Comparison of ENCODE assay signal across 8 mouse cellular contexts in the genomic region with DNA sequence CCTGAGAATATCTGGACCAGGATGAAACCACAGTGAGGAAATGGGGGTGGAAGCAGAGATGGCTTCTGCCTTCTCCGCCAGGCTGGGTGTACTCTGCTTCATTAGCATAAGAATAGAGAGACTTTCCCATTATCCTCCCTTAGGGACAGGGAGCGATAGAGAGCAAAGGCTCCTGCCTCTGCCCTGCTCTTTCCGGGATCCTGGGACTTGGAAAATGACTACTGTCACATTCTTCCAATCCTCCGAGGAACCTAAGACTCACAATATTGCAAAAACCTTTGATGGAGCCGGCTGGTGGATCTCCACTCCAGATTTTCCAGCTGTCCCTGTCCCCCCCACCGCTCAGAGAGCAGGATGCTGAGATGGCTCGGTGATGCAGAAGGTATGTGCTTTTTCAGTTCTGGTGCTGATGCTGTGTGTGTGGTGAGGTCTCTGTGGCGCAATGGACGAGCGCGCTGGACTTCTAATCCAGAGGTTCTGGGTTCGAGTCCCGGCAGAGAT. TPM values are rescaled to one million over a fixed set of nuclear protein-coding genes. Genes with fewer than 3 reads are reported as not detected.
DNase-seq lines count a peak whose midpoint lies in the region; ATAC-seq and TF ChIP-seq lines count a peak whose summit lies in the region.

No protein-coding gene starts in this region.

- ATAC-seq in midbrain, embryonic 13.5 days: peak; percentile 97
- ATAC-seq in megakaryocyte-erythroid progenitor cell, adult 5-6 weeks (replicated peaks; ENCODE audit: low FRiP score, low TSS enrichment, poor library complexity, severe bottlenecking): no peak
- no peak for ATAC-seq in erythroblast, adult 5-6 weeks (replicated peaks; ENCODE audit: low FRiP score, poor library complexity, severe bottlenecking)

- H3K4me2 ChIP-seq in midbrain, embryonic 13.5 days (replicated peaks): peak overlapping the region; percentile 46

- peak; percentile 99 for DNase-seq in brain, adult 2 months (ENCODE audit: low read depth, low spot score)
- peak; percentile 60 for DNase-seq in forebrain, embryonic 10.5 days (ENCODE audit: extremely low spot score, low spot score)
- peak; percentile 96 to 97 for DNase-seq in layer of hippocampus, adult 18-20 months (ENCODE audit: low spot score in 2 of 2)
- DNase-seq in thymus, adult 18-20 months: no peak

- peak overlapping the region; percentile 35 for H3K4me3 ChIP-seq in E14TG2a.4 (replicated peaks; ENCODE audit: low read length)
- peak overlapping the region; percentile 41 for H3K4me3 ChIP-seq in forebrain, embryonic 10.5 days
- H3K4me3 ChIP-seq in midbrain, embryonic 13.5 days (replicated peaks): peak overlapping the region; percentile 43

- WGBS in forebrain, embryonic 10.5 days: 3% methylated on average over 13 of the region's 13 CpGs
- 1% methylated on average over 13 of the region's 13 CpGs for WGBS in midbrain, embryonic 13.5 days

- no peaks in the 10 kb centered on the region for H3K9me3 ChIP-seq in E14TG2a.4 (ENCODE audit: low read length)
- H3K9me3 ChIP-seq in forebrain, embryonic 10.5 days: no peaks in the 10 kb centered on the region
- H3K9me3 ChIP-seq in midbrain, embryonic 13.5 days: no peaks in the 10 kb centered on the region

- no peak for TF ChIP-seq CTCF in E14TG2a.4 (conservative IDR thresholded peaks at IDR 0.05; ENCODE audit: low read length)

- H3K27me3 ChIP-seq in E14TG2a.4 (ENCODE audit: insufficient read depth, low read length): peaks cover 18% of the 10 kb centered on the region
- no peaks in the 10 kb centered on the region for H3K27me3 ChIP-seq in forebrain, embryonic 10.5 days (ENCODE audit: poor library complexity, severe bottlenecking)
- H3K27me3 ChIP-seq in midbrain, embryonic 13.5 days: no peaks in the 10 kb centered on the region

- no peaks in the 10 kb centered on the region for H3K36me3 ChIP-seq in E14TG2a.4 (ENCODE audit: insufficient read depth, low read length)
- H3K36me3 ChIP-seq in forebrain, embryonic 10.5 days (replicated peaks): no peaks in the 10 kb centered on the region
- H3K36me3 ChIP-seq in midbrain, embryonic 13.5 days: no peaks in the 10 kb centered on the region

- H3K4me1 ChIP-seq in E14TG2a.4 (replicated peaks; ENCODE audit: low read depth, low read length): peaks cover 10% of the 10 kb centered on the region
- H3K4me1 ChIP-seq in forebrain, embryonic 10.5 days: peaks cover 19% of the 10 kb centered on the region
- H3K4me1 ChIP-seq in midbrain, embryonic 13.5 days (replicated peaks): peaks cover 22% of the 10 kb centered on the region

- peak overlapping the region; percentile 55 for H3K9ac ChIP-seq in midbrain, embryonic 13.5 days (replicated peaks)

- peak overlapping the region; percentile 56; the same call in 1 of the 2 replicates for H3K27ac ChIP-seq in forebrain, embryonic 10.5 days
- peak overlapping the region; percentile 93 for H3K27ac ChIP-seq in midbrain, embryonic 13.5 days

RNA-seq across cellular contexts. Expression of a gene that starts 22.5 kb away (rescaled TPM):
- 1.6 and 1.9 TPM in 2 replicates for polyA plus RNA-seq in forebrain, embryonic 10.5 days (2016; fragmentation: Nextera tagmentation; extraction: Ambion mirVana)
- total RNA-seq in layer of hippocampus, adult 18-20 months (2021): 100 to 1,000 TPM; 357 to 369 TPM
- 44.1 and 49.5 TPM in 2 replicates for polyA plus RNA-seq in midbrain, embryonic 13.5 days (2015; fragmentation: Nextera tagmentation; extraction: Ambion mirVana)
- total RNA-seq in megakaryocyte-erythroid progenitor cell, adult 5-6 weeks (2014; fragmentation: Nextera tagmentation): not detected in 2 replicates
- not detected in 2 replicates for total RNA-seq in megakaryocyte-erythroid progenitor cell, adult 5-6 weeks (2017)
- total RNA-seq in erythroblast, adult 5-6 weeks (2015; ENCODE audit: low replicate concordance): 4.8 TPM in 1 of 2 replicates, not detected in the other
- total RNA-seq in erythroblast, adult 5-6 weeks (2017; ENCODE audit: low replicate concordance): 1.4 and 5.4 TPM in 2 replicates

RNA-seq across cellular contexts. Expression of a gene that starts 39.3 kb away (rescaled TPM):
- polyA plus RNA-seq in forebrain, embryonic 10.5 days (2016; fragmentation: Nextera tagmentation; extraction: Ambion mirVana): 4.8 and 6.4 TPM in 2 replicates
- 1 to 10 TPM; 3.1 to 3.3 TPM for total RNA-seq in layer of hippocampus, adult 18-20 months (2021)
- polyA plus RNA-seq in midbrain, embryonic 13.5 days (2015; fragmentation: Nextera tagmentation; extraction: Ambion mirVana): 2.6 and 3.3 TPM in 2 replicates
- total RNA-seq in megakaryocyte-erythroid progenitor cell, adult 5-6 weeks (2014; fragmentation: Nextera tagmentation): 18.1 and 20.7 TPM in 2 replicates
- 17.9 and 23.6 TPM in 2 replicates for total RNA-seq in megakaryocyte-erythroid progenitor cell, adult 5-6 weeks (2017)
- total RNA-seq in erythroblast, adult 5-6 weeks (2015; ENCODE audit: low replicate concordance): 20.5 and 27.7 TPM in 2 replicates
- total RNA-seq in erythroblast, adult 5-6 weeks (2017; ENCODE audit: low replicate concordance): 45.9 and 55.4 TPM in 2 replicates

RNA-seq across cellular contexts. Expression of a gene that starts 56.4 kb away (rescaled TPM):
- polyA plus RNA-seq in forebrain, embryonic 10.5 days (2016; fragmentation: Nextera tagmentation; extraction: Ambion mirVana): 0.95 and 1.1 TPM in 2 replicates
- 10 to 100 TPM; 55.2 to 58.1 TPM for total RNA-seq in layer of hippocampus, adult 18-20 months (2021)
- 14.0 and 14.8 TPM in 2 replicates for polyA plus RNA-seq in midbrain, embryonic 13.5 days (2015; fragmentation: Nextera tagmentation; extraction: Ambion mirVana)
- 0.70 and 1.1 TPM in 2 replicates for total RNA-seq in megakaryocyte-erythroid progenitor cell, adult 5-6 weeks (2014; fragmentation: Nextera tagmentation)
- not detected in 2 replicates for total RNA-seq in megakaryocyte-erythroid progenitor cell, adult 5-6 weeks (2017)
- total RNA-seq in erythroblast, adult 5-6 weeks (2015; ENCODE audit: low replicate concordance): 67.1 and 89.7 TPM in 2 replicates
- 43.2 and 60.3 TPM in 2 replicates for total RNA-seq in erythroblast, adult 5-6 weeks (2017; ENCODE audit: low replicate concordance)

Comparison
In these comparisons a context has a peak if more than half of its experiments do, and no peak if none do; other contexts are left out.
1. DNase-seq: peak in brain, adult 2 months (single experiment), forebrain, embryonic 10.5 days (single experiment) and layer of hippocampus, adult 18-20 months (2 of 2); none in thymus, adult 18-20 months (0 of 2).
2. RNA of a gene that starts 22.5 kb away (total RNA-seq): 357 to 369 TPM in layer of hippocampus, adult 18-20 months; 1.4 to 5.4 TPM in erythroblast, adult 5-6 weeks and not detected in megakaryocyte-erythroid progenitor cell, adult 5-6 weeks; every median in the first group is over 10 times any median in the second.
3. RNA of a gene that starts 39.3 kb away (total RNA-seq): 20.5 to 55.4 TPM in erythroblast, adult 5-6 weeks and 17.9 to 23.6 TPM in megakaryocyte-erythroid progenitor cell, adult 5-6 weeks; 3.1 to 3.3 TPM in layer of hippocampus, adult 18-20 months; every median in the first group is over 4 times any median in the second.
4. RNA of a gene that starts 56.4 kb away (total RNA-seq): 43.2 to 89.7 TPM in erythroblast, adult 5-6 weeks and 55.2 to 58.1 TPM in layer of hippocampus, adult 18-20 months; 0.70 to 1.1 TPM in megakaryocyte-erythroid progenitor cell, adult 5-6 weeks; every median in the first group is over 10 times any median in the second.
5. Peak in every context shown above with its lines, with median percentiles within 50 percentile points of each other: H3K4me3 ChIP-seq.